Mouse (Mus musculus): Measurements from ENCODE around the gene Arl5c.
A peak's percentile ranks its signal among the peaks of the same experiment; 100 is the strongest.

Arl5c gene

DNA sequence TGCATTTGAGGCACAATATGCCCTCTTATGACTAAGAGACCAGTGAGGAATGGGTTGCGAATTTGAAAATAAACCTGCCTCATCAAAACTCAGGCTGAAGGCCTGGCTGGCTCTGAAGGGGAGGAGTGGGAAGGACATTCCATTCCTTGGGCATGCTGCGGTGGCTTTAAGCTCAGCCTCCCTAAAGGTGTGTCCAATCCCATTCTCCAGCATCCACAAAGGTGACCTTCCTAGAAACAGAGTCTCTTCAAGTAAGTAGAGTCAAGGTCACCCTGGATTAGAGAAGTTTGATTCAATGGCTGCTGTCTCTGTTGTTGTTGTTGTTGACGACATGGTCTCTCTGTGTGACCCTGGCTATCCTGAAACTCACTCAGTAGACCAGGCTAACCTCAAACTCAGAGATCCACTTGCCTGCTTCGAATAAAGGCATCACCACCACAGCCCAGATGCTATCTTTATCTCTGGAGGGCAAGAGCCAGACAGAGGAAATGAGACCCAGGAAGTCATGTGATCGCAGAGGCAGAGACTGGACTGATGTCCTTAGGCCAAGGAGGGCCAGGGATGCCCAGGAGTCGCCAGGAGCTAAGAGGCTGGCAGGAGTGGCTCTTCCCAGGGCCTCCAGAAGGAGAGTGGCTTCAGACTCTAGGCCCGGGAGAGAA lies 37.2 kb downstream of the Arl5c start:
- no peak for DNase-seq (ENCODE audit: low spot score)

DNA sequence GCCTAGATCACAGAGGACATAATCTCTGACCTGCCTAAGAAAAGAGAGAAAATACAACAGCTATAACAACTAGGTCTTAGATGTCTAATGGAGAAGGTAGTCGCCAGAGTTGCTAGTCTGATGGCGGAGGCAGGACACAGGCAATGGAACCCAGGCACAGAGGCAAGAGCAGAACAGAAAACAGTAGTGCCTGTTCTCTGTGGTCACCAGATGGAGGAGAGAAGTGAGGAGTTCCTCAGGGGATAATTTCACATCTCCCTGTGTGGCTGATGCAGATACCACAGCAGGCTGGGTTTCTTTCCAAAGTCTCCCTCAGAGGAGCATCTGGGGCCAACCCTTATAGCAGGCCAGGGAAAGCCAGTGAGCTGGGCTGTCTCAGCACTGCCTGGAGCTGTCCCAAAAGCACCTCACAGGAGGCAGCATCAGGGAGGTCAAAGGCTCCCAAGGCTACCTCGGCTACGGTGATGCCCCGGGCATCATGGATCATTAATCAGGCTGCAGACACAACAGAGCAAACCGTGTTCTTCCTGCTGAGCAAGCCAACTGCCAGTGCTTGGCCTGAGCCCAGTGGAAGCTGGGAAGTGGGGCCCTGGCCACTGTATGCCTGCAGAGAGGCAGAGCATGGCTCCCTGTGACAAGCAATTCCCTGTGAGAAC lies 38.9 kb downstream of the Arl5c start:
- DNase-seq (ENCODE audit: low spot score), result no peak

DNA sequence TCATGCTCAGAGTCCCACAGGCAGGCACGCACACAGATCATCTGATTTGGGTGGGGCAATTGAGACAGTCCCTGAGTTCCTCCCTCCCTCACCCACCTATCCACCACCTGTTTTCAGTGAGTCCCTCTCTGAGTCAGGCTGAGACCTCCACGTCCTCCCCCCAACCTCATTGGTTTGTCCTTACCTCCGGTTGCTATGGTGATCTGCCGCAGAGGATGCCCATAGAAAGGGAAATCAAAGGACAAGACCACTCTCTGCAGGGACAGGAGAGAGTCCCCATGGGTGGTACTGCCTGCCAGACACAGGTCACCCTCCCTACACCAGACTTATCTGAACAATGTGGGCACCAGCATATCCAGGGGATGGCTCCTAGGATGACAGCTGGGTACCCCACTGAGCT lies 40.1 kb downstream of the Arl5c start:
- DNase-seq (ENCODE audit: low spot score), result no peak

DNA sequence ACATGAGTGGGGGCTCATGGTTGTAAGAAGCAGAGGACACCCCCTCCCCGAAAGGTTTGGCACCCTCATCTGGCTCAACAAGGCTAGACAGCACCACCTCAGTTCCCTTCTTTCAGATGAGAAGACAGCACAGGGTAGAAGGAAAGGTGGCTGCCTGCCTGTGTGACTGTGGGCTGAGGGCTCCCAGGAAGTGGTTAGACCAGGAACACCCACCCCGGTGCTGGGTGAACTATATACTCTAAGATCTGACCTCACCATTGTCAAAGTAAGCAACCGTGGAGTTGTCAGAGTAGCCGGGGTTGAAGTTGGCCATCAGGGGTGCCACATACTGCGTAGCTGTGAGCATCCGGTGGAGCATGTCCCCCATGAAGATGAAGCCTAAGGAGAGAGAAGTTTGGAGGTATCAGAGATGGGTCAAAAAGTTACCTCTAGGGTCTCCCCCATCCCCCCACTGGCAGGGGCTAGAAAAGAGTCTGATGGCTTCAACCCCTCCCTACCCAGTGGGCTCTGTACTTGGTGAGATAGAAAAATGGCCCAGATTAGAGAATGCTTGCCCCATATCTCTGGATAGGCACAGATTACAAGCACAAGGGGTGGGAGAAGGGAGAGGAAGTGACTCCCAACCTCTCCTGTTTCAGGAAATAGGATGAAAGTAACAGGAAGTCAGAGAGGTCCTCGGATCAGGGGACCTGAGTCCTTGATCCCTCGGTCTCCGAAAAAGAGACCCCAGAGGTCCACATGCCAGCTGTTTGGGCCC lies 40.7 kb downstream of the Arl5c start:
- DNase-seq (ENCODE audit: low spot score), result peak; percentile 75

DNA sequence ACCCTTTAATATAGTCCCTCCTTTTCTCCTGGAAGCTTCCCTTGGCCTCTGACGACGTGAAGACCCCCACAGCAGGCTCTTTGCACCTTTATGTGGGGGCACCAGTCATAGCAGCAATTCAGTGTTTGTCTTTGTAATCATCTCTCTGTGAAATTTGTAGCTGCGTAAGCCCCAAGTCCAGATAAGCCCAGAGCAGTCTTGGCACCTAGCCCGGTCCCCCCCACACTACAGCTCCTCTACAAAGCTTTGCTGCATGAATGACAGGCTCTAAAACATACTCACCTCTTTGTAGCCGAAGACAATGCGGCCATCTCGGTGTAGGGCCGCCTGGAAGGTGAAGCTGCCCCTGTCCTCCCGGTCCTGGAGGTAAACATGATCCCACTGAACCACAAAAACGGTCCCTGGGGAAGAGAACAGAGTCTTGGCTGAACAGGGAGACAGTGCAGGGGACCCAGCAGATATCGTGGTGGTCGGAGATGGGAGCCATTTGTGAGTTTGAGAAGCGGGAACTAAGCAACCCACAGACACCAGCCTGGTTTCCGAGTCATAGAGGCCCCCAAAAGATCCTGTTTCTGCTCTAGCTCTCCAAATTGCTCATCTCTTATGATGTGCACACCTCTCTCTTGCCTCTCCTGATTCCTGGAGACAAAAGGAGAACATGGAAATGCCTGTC lies 41.4 kb downstream of the Arl5c start:
- DNase-seq (ENCODE audit: low spot score), result no peak

DNA sequence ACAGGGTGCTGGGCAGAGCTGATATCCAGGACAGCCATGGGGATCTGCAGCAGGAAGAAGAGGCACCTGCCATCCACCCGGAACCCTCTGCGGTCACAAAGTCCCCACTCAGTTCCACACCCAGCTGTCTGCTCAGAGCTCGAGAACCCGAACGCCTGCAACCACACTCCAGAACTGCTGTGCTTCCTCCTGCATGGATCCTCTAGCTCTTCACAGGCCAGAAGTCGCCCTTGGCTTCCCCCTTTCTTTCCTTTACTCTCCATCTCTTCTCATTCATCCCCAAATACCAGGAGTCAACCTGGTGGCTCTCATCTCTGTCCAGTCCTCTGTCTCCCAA lies 42.1 kb downstream of the Arl5c start:
- no peak for DNase-seq (ENCODE audit: low spot score)

DNA sequence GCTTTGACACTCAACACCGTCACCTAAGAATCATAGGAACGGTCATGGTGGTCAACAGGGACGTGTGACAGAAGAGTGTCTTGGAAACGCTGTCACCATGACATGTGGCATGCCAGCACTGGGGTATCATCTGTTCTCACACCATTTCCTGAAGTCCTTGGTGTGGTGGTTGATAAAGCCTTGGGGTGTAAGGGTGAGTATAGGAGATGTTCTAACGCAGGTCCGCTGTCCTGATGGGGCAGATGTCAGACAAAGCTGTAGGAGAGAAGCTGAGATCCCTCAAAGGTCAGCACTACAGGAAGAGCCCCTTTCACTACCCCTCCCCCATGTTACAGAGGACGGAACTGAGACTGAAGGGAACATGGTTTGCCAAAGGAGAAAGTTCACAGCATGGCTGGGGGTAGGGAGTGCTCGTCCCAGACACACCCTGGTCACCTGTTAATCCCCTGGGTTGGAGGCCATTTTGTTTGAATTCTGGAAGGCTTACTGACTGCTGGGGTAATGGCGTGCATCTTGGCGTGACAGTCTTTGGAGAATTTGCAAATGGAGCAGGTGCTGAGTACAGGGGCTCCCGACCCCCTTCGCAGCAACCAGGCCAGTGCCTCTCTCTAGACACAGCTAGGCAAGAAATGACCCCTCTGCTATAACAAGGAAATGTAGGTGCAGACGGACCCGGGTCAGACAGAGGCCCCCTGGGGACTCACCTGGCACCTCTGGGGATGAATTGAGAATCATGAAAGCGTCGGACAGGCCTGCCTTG lies 42.6 kb downstream of the Arl5c start:
- no peak for DNase-seq (ENCODE audit: low spot score)

DNA sequence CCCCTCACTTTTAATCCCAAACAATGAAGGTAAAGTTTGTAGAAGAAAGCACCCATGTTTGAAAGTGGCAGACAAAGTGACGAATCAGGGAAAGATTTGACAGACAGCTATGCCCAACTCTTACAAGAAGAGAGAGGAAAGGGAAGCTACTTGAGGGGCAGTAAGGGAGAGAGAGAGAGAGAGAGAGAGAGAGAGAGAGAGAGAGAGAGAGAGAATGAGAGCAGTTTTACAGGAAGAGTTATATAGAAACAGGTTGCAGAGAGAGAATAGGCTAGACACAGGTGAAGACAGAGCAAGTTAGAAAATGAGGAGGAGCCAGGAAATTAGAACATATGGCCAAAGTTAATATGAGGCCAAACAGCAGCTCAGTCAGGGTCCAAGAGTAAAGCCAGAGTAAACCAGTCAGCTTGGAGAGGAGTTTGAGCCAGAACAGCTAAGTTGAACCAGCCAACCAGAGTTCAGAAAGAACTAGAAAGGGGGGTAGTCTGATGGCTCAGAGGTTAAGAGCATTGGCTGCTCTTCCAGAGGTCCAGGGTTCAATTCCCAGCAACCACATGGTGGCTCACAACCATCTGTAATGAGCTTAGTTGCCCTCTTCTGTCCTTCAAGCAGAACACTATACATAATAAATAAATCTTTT lies 43.5 kb downstream of the Arl5c start:
- DNase-seq (ENCODE audit: low spot score), result no peak

DNA sequence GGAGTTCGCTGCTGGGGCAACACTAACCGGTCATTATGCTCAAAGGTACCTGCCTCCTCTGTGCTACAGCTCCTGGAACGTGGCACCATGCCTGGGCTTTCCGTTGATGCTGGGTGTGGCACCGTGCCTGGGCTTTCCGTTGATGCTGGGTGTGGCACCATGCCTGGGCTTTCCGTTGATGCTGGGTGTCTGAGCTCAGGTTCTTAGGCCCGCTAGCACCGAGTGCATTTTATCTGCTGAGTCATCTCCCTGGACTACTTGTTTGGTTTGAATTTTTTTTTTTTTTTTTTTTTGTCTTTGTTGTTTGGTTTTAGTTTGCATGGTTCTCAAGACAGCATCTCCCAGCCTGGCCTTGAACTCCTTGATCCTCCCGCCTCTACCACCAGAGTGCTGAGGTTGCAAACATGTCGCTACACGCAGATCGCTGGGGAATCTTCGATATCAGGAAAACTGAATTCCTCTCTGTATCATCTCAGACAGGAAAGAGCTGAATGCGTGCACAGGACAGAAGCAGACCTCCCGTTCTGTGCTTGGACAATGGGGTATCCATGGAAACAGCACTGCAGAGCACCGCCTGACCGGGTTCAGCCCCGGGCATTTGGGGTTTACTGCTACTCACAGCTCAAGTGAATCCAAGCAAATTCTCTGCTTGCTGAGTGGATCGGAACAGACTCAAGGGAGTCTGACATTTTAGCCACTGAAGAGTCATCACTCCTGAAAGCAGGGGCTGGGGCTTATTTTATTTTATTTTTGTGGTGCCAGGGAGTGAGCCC lies 46.1 kb downstream of the Arl5c start:
- DNase-seq (ENCODE audit: low spot score), result no peak

DNA sequence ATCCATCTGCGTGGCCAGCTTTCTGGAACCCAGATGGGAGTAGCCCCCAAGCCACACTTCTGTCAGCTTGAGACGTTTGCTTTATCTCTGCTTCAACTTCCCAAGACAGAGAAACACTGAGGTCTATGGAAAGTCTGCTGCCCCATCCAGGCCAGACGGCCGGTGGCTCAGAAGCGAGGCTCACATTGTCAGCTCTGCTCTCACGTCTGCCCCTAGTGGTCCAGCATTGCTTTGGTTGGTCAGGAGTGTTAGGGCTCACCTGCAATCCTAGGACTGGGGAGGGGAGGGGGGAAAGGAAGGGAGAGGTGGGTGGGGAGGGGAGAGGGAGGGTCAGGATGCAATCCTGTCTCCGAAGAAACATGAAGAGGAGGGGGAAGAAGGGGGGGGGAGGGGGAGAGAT lies 48.6 kb downstream of the Arl5c start:
- no peak for DNase-seq (ENCODE audit: low spot score)

DNA sequence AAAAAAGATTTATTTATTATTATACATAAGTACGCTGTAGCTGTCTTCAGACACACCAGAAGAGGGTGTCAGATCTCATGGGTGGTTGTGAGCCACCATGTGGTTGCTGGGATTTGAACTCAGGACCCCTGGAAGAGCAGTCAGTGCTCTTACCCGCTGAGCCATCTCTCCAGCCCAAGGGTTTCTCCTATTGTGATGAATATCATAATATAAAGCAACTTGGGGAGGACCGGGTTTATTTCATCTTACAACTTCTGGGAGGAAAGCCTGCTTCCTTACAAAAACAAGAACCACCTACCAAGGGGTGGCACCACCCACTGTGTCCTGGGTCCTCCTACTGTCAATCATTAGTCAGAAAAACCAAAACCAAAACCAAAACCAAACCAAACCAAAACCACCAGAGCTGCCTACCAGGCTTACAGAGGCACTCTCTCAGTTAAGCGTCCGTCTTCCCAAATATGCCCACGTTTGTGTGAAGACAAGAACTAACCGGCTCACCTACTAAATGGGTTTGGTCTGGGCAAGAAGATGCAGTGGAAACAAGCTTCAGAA lies 50.2 kb downstream of the Arl5c start:
- peak; percentile 37 for DNase-seq (ENCODE audit: low spot score)

DNA sequence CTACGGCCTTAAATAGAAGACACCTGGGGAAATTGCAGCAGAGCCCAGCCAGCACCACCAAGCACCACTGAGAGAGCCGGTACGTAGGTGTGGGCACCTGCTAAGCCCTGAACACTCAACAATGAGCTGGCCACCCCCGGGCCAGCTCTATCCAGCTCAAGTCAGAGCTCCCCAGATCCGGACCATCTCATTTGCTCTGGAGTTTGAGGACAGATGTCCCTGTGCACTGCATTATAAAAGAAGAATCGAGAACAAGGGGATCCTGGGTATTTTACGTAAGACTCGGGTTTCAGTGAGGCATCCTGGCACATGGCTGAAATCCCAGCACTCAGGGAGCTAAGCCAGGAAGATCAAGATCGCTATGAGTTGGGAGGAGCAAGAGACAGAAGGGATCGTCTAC lies 51.0 kb downstream of the Arl5c start:
- no peak for DNase-seq (ENCODE audit: low spot score)

DNA sequence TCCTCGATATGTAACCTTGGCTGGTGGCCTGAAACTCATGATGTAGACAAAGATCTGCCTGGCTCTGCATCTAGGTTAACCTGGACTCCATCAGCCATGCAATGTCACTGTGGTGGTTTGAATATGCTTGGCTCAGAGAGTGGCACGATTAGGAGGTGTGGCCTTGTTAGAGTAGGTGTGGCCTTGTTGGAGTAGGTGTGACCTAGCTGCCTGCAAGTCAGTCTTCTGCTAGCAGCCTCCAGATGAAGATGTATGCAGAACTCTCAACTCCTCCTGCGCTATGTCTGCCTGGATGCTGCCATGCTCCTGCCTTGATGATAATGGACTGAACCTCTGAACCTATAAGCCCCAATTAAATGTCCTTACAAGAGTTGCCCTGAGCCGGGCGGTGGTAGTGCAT lies 52.7 kb downstream of the Arl5c start:
- no peak for DNase-seq (ENCODE audit: low spot score)

DNA sequence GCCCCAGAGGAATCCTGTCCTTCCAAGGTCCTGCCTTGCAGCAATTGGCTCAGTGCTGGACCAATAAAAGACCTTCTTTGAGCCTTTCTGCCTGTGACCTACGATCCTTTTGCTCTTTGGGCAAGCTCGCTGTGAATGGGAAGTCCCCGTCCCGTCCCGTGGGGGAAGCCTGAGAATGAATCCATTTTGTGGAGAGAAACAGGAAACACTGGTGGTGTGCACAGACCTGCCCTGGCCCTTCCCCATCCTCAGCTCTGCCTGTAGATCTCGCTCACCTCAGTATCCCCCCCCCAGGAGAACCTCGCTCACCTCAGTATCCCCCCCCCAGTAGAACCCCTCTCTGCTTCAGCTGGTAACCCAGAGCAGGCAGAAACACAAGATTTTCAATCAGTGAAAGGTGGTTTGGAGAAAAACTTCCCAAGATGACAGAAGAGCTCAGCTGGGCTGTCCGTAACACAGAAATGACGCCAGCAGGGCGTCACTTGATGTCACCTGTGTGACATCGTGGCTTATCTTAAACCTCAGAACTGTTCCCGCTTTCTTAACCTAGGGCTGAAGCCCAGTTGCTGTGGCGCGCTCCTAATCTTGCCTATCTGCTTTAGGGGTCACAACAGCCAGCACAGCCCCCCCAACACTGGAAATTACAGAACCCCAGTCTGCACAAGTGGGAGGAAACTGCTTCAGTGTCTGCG lies 53.4 kb downstream of the Arl5c start:
- no peak for DNase-seq (ENCODE audit: low spot score)

Measured in T-cell, adult 2 months (primary cell).